Mouse (Mus musculus) adrenal gland, postnatal 36 days (tissue): Measurements from ENCODE around the gene Zdhhc15. TPM values are rescaled to one million over a fixed set of nuclear protein-coding genes. Genes with fewer than 3 reads are reported as not detected.
A peak's percentile ranks its signal among the peaks of the same experiment; 100 is the strongest.
"Not testable (repeated sequence)": the region's sequence is repeated elsewhere in the genome, so short reads cannot be mapped to it uniquely, and the experiment has no call there.

Experiments used
- DNase-seq, 2 experiments: peaks; one replicate each; pipeline ENCODE4 v3.0.0; 2021; ENCODE audit warnings: mixed read lengths in 1 of 2
- long read RNA-seq, 2 experiments: library from polyadenylated mRNA; stranded (forward); transcript quantifications; one replicate each; pipeline ENCODE4 v2.0.0; 2021; ENCODE audit warnings: borderline sequencing depth in 2 of 2
- total RNA-seq, 2 experiments: library from RNA; stranded (reverse); gene quantifications; 2 replicates each; pipeline ENCODE4 v1.2.3; 2021

The Zdhhc15 gene
- total RNA-seq = 1 to 10 TPM; 1.7 to 2.1 TPM
- long read RNA-seq, experiment 1 = 0 reads
- long read RNA-seq, experiment 2 = 0 reads

DNA sequence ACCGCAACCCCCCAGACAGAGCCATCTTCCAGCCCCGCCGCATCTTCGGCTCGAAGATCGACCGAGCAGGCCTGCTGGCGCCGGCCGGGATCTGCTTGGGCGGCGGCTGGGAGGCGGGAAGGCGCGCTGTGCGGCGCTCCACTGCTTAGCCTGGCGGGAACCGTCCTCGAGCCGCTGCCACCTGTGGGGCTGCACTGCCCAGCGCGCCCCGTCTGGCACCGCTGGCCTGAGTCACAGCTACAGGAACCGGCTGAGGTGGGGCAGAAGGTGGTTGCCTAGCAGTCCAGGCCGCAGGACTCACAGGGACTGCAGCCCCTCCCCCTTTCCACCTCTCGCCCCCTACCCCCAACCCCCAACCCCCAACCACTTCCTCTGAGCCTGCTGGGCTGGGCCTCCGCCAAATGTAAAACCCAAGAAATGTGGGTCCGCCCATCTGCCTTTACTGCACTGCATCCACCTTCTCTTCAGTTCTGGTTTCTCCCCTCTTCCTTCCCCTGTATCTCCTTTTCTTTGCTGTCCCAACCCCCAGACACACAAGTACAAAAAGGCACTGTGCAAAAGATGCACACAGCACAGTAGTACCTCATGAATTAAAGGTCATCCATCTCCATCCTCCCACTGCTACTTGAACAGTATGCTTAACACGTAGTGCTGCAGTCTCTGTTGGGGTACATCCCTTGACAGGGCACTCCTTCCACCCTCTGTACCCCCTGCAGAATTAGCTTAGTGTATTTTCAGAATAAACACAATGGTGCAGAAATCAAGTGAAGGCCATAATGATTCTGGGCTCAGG lies at the start of gene Zdhhc15:
Zdhhc15 (minus strand) TSS at position 308 of the 793 bp plus-strand sequence.
- peak; percentile 56 to 71 for DNase-seq

DNA sequence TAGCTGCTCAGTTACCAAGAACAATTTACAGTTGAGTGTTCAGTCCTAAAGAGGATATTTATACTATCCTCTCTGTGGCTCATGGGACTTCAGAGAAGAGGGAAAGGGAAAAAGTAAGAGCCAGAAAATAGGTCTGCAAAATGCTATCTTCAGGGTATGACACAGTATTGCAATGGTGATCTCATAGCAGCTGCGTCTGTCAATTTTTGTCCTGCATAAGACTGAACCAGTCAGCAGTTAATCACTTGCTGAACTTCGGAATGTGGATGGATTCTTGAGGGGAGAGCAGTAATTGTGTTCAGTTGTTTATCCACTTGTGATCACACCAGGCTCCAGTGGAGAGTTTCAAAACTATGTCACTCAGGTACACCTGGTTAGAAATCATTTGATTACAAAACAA lies 37.1 kb upstream of the Zdhhc15 start:
- no peak for DNase-seq

DNA sequence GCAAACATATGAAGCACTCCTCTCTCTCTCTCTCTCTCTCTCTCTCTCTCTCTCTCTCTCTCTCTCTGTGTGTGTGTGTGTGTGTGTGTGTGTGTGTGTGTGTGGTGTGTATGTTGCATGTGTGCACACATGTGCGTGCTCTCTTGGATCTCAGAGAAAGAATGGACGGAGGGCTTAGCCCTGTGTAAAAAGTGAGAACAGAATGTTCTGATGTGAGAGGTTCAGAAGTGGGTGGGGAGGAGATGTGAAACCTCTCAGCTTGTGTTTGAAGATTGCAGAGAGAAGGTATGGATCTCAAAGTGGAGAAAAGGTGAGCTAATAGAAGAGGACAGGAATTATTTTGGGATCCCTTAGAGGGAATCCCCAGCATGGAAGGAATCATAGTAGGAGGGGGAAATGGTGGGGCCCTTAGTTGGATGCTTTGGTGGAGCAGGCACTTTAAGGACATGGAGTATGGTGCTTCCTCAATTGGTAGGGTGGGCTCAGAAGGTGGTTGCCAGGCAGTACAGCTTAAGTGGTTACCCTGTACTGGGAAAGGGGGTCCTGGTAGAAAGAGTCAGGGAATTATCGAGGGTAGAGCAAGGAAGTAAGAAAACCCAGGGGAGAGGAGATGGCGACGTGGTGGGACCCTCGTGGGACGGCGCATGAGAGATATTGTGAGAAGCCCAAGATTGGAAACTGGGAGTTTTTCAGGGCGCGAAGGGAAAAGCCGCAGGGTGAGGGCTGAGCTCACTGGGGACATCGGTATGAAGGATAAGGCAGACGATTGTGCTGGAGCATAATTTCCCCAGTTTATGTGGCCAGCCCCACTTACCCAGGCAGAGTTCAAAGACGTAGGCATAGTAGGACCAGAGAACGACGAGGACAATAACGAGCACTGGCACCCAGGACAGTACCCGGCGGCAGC lies 761 bp downstream of the Zdhhc15 start:
- DNase-seq = no peak

DNA sequence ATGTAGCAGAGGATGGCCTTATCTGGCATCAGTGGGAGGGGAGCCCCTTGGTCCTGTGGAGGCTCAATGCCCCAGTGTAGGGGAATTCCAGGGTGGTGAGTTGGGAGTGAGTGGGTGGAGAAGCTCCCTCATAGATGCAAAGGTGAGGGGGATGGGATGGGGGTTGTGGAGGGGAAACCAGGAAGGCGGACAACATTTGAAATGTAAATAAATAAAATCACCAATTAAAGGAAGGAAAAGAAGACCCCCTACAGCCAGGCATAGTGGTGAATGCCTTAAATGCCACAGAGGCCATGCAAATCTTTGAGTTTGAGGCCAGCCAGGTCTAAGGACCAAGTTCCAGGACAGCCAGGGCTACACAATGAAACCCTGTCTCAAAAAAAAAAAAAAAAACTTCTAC lies 13.9 kb downstream of the Zdhhc15 start:
- DNase-seq = no peak

DNA sequence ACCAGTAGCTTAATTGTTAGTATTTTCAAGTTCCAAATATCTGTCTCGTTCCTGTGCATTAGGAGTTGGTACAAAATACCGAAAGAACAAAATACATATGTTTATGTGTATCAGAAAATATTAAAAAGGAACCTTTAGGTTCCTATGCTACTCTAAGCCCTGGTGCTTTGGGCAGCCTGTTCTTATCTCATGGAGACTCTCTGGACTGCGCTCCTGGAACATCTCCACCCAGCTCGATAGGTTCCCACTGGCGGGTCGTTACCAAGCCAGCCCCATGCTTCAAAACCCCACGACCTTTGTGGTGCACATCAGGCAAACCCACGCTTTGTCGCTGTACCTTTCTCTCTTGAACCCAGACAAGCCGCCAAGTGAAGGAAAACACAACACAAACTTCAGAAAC lies 58.3 kb downstream of the Zdhhc15 start:
- no peak for DNase-seq

DNA sequence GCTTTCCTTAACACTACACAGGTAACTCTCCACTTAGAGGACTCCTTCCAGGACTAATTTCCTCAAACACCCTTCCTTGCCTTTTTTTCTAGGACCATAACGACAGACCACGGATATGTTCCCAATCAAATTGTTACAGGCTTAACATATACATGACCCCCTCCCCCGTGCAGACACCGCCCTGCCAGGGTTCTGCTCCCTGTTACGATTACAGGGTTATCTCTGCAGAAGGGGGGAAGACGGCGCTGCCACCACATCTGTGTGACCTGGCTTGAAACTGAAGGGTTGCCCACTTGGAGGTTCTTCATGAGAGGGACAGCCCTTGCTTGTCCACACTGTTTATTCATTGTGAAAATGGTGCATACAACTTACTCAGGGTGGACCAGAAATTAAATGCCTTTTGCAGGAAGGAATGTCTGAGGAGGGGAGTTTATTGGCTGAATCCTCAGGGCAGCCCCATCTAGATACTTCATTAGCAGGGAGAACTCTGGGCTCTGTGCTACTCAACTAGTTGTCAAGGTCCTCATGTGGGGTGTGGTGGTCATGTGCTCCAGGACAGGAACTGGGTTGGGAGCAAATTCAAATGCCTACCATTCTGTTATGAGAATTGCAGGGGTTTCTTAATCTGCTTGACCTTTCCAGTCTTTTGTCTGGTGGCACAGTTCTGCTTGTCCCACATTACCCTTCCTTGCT lies 67.0 kb downstream of the Zdhhc15 start:
- not testable (repeated sequence) for DNase-seq

DNA sequence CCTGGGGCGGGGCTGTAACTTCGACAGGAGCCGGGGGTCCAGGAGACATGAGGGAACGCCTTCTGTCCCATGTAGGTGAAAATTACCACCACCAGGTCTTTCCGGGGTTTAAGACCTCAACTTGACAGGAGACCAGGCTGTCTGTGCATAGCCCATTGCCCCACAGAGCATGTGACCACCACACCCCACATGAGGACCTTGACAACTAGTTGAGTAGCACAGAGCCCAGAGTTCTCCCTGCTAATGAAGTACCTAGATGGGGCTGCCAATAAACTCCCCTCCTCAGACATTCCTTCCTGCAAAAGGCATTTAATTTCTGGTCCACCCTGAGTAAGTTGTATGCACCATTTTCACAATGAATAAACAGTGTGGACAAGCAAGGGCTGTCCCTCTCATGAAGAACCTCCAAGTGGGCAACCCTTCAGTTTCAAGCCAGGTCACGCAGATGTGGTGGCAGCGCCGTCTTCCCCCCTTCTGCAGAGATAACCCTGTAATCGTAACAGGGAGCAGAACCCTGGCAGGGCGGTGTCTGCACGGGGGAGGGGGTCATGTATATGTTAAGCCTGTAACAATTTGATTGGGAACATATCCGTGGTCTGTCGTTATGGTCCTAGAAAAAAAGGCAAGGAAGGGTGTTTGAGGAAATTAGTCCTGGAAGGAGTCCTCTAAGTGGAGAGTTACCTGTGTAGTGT lies 68.5 kb downstream of the Zdhhc15 start:
- DNase-seq = not testable (repeated sequence)

DNA sequence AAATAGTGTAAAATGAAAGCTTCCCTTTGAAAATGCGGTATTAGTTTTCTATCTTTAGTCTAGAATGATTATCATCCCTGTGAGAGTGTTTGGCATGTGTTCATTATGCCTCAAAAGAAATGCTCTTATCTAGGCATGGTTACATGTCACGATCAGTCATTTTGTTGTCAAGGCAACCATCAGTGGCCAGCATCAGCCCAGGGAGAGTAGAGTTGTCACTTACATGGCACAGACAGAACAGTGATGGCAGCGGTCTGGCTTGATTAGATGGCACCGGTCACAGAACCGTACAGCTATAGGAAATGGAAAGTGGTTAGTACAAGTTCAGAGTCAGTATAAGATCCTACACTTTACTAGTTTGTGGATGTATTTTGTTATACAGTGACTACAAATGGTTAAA lies 96.9 kb downstream of the Zdhhc15 start:
- no peak for DNase-seq

DNA sequence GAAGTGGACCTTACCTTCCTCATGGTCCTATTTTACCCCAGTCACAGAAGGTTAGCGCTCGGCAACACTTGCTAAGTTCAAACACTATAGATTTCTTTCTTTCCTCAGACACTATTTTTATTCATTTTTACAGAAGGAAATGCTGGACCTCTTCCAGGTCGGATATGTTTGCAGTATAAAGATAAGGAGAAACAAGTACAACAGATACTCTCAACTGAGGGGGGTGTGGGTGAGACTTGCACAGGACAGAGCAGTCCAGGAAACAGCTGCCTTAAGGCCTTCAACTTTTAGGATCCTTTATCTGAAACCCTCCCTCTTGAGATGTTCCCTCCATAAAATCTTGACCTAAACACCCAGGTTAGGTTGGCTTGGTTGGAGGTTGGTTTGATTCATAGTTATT lies 103.4 kb downstream of the Zdhhc15 start:
- DNase-seq = peak in 1 of 2 experiments; percentile 4

DNA sequence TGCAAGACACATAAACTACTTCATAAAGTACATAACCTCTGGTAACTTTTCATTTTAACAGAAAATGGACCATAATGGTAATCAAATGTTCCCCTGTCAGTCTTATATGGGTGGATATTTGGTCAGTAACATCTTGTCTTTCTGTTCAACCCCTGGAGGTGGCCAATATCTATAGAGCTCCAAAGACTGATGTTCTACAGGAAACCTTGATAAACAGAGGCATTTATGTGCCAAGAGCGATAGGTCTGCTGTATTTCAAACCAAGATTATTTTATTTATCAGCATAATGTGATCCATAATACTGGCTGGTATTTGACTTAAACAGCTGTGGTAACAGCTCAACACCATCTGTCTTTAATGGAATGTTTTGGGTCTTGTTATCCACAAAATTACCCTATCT lies 125.6 kb downstream of the Zdhhc15 start:
- no peak for DNase-seq

DNA sequence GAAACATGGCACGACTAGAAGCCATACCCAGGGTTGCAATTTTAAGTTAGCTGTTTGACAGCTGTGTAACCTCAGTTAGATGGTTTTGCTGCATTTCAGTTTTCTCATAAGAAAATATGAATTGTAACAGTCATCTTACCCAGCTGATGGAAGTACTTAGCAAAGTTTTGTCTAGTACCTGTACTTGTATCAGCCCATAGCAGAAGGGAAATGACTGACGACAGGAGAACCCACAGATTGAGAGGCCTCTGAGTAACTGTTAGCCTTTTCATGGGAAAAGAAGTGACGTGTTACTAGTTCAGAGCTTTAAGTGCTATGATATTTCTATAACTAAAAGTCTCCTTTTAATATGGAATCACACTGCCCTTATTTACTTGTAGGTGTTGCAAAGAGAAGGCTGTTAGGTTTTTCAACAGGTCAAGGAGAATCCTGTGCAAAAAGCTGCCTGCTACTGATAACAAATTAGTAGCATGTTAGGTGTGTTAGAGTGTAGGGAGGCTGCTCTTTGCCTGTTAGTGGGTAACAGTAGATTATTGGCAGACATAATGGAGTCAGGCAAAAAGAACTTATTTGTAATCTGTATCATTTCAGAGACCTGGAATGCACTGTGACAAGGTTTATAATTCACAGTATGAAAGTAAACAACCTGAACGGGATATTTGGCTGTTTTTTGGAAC lies 126.8 kb downstream of the Zdhhc15 start:
- DNase-seq = no peak

DNA sequence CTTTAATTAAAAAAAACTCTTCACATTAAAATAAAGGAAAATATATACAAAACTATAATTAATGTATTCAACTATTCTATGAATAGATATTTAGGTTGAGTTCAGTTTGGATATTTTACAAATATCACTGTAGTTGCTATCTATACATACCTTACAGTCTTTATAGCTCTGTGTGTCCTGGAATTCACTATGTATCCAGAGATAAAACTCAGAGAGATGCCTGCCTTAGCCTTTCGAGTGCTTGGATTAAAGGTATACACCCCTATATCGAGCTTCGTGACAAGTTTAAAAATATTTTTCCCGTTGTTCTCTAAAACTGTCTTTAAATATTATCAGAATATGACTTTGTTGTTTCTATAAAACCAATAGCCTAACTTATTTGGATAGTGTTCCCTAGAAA lies 128.2 kb downstream of the Zdhhc15 start:
- DNase-seq = no peak

DNA sequence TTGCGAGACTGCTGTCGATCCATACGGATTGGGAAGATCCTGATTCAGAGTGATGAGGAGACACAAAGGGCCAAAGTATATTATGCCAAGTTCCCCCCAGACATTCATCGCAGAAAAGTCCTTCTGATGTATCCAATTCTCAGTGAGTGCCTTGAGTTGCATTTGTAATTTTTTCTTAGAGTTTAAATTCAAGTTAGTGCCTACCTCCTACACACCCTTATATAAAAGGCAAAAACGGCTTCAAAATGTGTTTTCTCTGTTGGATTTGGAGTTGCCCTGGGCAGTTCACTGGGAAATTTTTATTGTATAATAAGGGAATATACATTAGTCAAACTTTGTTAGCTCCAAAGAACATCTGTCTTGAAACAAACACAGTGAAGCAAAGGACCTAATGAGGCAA lies 169.1 kb downstream of the Zdhhc15 start:
- DNase-seq = no peak

DNA sequence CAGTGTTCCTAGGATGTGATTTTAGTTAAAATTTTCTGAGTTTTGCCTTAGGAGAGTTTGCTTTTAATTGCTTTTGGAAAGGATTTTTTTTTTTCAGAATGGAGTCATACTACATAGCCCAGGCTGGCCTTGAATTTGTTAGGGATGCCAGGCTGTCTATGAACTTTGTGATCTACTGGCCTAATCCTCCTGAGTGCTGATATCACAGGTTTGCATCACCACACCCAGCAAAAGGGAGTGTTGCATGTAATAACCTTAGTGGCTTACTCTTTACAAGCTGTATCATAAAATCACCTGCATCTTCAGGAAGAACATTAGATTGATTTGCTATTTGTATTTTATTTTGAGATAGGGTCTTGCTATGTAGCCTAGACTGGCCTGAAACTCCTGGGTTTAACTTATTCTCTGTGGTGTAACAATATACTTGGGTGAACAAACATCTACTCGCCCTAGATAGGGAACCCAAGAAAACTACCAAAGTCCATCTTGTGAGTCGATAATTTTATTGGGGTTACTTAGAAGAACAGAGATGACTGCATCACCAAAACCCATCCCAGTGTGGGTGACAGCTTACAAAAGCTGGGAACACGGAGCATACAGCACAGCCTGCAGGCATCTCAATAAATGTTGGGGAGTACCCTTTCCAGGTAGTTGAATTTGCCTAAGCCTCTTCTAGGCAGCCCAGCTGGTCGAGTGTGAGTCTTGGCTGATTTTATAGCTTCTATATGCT lies 181.1 kb downstream of the Zdhhc15 start:
- no peak for DNase-seq

DNA sequence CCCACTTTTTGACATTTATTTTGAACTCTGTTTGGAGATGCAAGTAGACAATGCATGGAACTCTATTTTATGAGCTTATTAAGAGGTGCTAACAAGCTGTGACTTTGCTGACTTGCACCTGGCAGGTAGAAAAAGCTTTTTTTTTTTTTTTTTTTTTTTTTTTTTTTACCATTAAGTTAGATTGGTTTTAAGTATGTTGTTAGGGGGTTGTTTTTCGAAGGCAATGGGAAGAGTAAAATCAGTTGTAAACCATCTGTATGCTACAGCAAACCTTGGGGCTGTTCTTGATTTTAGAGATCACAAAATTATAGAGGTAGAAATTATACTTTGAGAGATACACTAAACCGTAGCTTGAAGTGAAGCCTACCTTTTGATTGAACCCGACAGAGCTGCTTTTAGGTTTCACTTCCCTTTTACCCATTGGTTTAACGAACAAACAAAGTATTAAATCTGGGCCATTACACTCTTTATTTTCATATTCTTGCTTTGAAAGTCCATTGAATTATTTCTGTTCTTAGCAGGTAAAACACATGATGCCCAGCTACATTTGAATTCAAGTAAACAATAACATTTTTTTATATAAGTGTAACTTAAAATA lies 181.9 kb downstream of the Zdhhc15 start:
- no peak for DNase-seq

DNA sequence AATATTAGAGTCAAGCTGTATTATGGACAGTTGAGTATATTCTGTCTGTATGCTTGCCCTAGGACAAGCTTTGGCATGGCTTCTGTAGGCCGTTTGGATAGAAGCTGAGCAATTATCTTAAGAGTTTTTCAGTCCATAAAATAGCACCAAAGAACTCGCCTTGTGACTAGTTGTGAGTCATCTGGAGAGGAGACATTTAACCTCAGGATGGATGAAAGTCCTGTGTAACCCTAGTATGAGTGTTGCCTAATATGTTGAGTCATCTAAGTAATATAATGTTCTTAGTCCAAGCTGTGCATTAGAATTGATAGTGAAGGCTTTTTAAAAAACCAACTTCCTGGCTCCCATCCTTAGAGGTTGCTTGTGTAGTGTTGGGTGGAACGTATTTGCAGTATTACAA lies 182.8 kb downstream of the Zdhhc15 start:
- no peak for DNase-seq
